Mouse (Mus musculus) midbrain, embryonic 12.5 days (tissue): ENCODE data around the gene Olfr56. TPM values are rescaled to one million over a fixed set of nuclear protein-coding genes. Genes with fewer than 3 reads are reported as not detected.
"Not testable (repeated sequence)": the region's sequence is repeated elsewhere in the genome, so short reads cannot be mapped to it uniquely, and the experiment has no call there.

ENCODE experiments used
- ATAC-seq: fragments of 200-750 bp; cut with Nextera tagmentation; 2 replicates; pipeline ENCODE4 v1.8.0; 2017; ENCODE audit warnings: low read depth, moderate TSS enrichment, moderate library complexity; ENCODE audit not compliant: low FRiP score
- H3K27ac ChIP-seq: fragments of 300-500 bp; sonication (generic); replicated peaks from 2 replicates; pipeline ENCODE4 v1.5.1; 2016; ENCODE audit warnings: mild to moderate bottlenecking
- H3K27me3 ChIP-seq: fragments of 300-500 bp; sonication (generic); 2 replicates; pipeline ENCODE4 v1.6.1; 2016; ENCODE audit warnings: mild to moderate bottlenecking
- H3K36me3 ChIP-seq: fragments of 300-500 bp; sonication (generic); 2 replicates; pipeline ENCODE4 v1.6.1; 2016
- H3K4me1 ChIP-seq: fragments of 300-500 bp; sonication (generic); 2 replicates; pipeline ENCODE4 v1.6.1; 2016
- H3K4me2 ChIP-seq: fragments of 300-500 bp; sonication (generic); replicated peaks from 2 replicates; pipeline ENCODE4 v1.6.1; 2016; ENCODE audit warnings: mild to moderate bottlenecking, moderate library complexity
- H3K4me3 ChIP-seq: fragments of 300-500 bp; sonication (generic); 2 replicates; pipeline ENCODE4 v1.5.1; 2016; ENCODE audit warnings: mild to moderate bottlenecking
- H3K9ac ChIP-seq: fragments of 300-500 bp; sonication (generic); replicated peaks from 2 replicates; pipeline ENCODE4 v1.6.1; 2016; ENCODE audit warnings: mild to moderate bottlenecking, moderate library complexity
- H3K9me3 ChIP-seq: fragments of 300-500 bp; sonication (generic); 2 replicates; pipeline ENCODE4 v1.6.1; 2016; ENCODE audit warnings: mild to moderate bottlenecking
- WGBS: fragments of 180-500 bp; shearing (Covaris S2); methylation state at CpG from one replicate; pipeline ENCODE4 v1.1.7; 2016; 5-methylcytosine and 5-hydroxymethylcytosine counted together
- polyA plus RNA-seq: library from polyadenylated mRNA; unstranded; fragments of >200 nt; fragmentation: Nextera tagmentation; extraction: Ambion mirVana; gene quantifications from 2 replicates; pipeline ENCODE4 v1.2.1, GENCODE M21; 2016

Gene Olfr56
- polyA plus RNA-seq, 1 experiment from 2014 or later, result not detected

GRCm38 (mm10) chr11:49063713-49064469, 85.2 kb downstream of the Olfr56 start, which contains the start of gene Tgtp2:
TSS of gene Tgtp2 (minus strand) at chr11:49064206.
- H3K27ac ChIP-seq, H3K9me3 ChIP-seq, H3K4me1 ChIP-seq, H3K9ac ChIP-seq, H3K27me3 ChIP-seq, H3K4me2 ChIP-seq, ATAC-seq, H3K4me3 ChIP-seq, H3K36me3 ChIP-seq: not testable (repeated sequence)
- WGBS, result 87% methylated on average over 5 of the region's 5 CpGs

- no peak overlapping the region for H3K4me2 ChIP-seq
- no peak overlapping the region for H3K27ac ChIP-seq
- 95% methylated on average over 1 of the region's 1 CpGs for WGBS
- no peaks in the 10 kb centered on the region for H3K9me3 ChIP-seq
- no peaks in the 10 kb centered on the region for H3K4me1 ChIP-seq
- no peak overlapping the region for H3K9ac ChIP-seq
- H3K4me3 ChIP-seq, result no peak overlapping the region
- ATAC-seq, result no peak
- H3K27me3 ChIP-seq, result no peaks in the 10 kb centered on the region
- no peaks in the 10 kb centered on the region for H3K36me3 ChIP-seq
These were observed 89.7 kb downstream of the Olfr56 start for GRCm38 (mm10) chr11:49068358-49068757.

GRCm38 (mm10) chr11:49076001-49076757, 97.5 kb downstream of the Olfr56 start, which contains the start of gene Ifi47:
TSS of gene Ifi47 (plus strand) at chr11:49076587.
- not testable (repeated sequence) for H3K9ac ChIP-seq, H3K36me3 ChIP-seq, H3K4me3 ChIP-seq, H3K27me3 ChIP-seq, H3K4me1 ChIP-seq, H3K27ac ChIP-seq, ATAC-seq, H3K4me2 ChIP-seq, H3K9me3 ChIP-seq
- WGBS, result 83% methylated on average over 6 of the region's 6 CpGs

GRCm38 (mm10) chr11:49077012-49077411, 98.3 kb downstream of the Olfr56 start:
- H3K4me1 ChIP-seq, result no peaks in the 10 kb centered on the region
- 82% methylated on average over 1 of the region's 1 CpGs for WGBS

DNA sequence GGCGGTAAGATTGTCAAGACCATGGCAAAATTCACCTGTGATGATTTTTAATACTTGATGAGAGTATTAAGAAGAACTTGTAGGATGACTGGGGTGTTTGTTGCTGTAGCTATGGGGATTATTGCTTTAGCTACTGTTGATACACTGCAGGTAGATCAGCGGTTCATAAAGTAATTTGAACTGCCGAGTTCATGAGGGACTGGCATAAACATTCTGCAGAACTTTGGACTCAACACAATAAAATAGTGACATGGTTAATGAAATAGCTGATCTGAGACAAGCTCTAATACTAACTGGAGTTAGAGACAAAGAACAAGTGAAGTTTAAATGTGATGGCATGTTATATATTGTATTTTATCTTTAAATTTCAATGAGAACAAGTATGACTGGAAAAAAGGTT, 100.0 kb downstream of the Olfr56 start:
- Histone ChIP-seq H3K36me3 (no peaks in the 10 kb centered on the region), H3K4me3 (no peak overlapping the region), H3K27ac (no peak overlapping the region), H3K4me1 (no peaks in the 10 kb centered on the region), H3K9me3 (no peaks in the 10 kb centered on the region), H3K27me3 (no peaks in the 10 kb centered on the region), H3K9ac (no peak overlapping the region), H3K4me2 (no peak overlapping the region)
- WGBS, result 93% methylated on average over 3 of the region's 3 CpGs
- ATAC-seq, result no peak

More at GRCm38 (mm10) chr11:49077012-49077411, 98.3 kb downstream of the Olfr56 start:
- no peak for ATAC-seq
- Histone ChIP-seq H3K27ac (no peak overlapping the region), H3K27me3 (no peaks in the 10 kb centered on the region), H3K36me3 (no peaks in the 10 kb centered on the region), H3K9ac (no peak overlapping the region), H3K4me2 (no peak overlapping the region), H3K4me3 (no peak overlapping the region), H3K9me3 (no peaks in the 10 kb centered on the region)

DNA sequence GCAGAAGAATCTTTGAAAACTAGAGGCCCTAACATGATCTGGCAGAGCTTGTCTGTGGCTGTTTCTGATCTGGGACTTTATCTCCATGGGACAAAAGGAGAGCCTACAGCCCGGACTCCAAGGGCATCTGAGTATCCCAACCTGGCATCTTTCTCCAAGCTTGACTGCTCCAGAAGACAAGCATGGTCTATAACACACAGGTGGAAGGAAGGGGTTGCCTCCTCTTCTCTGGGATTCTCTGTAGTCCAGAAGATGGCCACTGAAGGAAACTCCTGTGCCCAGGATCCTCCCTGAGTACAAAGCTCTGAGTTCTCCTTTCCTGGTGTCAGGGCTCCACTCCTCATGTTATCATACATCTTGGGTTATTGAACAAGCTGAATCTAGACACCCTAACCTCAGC, 101.9 kb downstream of the Olfr56 start:
- no peaks in the 10 kb centered on the region for H3K27me3 ChIP-seq
- ATAC-seq, result no peak
- no peaks in the 10 kb centered on the region for H3K4me1 ChIP-seq
- H3K27ac ChIP-seq, result no peak overlapping the region
- no peak overlapping the region for H3K4me3 ChIP-seq
- no peak overlapping the region for H3K4me2 ChIP-seq
- H3K9ac ChIP-seq, result no peak overlapping the region
- no peaks in the 10 kb centered on the region for H3K36me3 ChIP-seq
- 67% methylated on average over 1 of the region's 1 CpGs for WGBS
- no peaks in the 10 kb centered on the region for H3K9me3 ChIP-seq

GRCm38 (mm10) chr11:49081356-49081755, 102.7 kb downstream of the Olfr56 start:
- Histone ChIP-seq H3K4me2 (no peak overlapping the region), H3K4me1 (no peaks in the 10 kb centered on the region), H3K4me3 (no peak overlapping the region), H3K9ac (no peak overlapping the region), H3K36me3 (no peaks in the 10 kb centered on the region), H3K9me3 (no peaks in the 10 kb centered on the region), H3K27me3 (no peaks in the 10 kb centered on the region), H3K27ac (no peak overlapping the region)
- WGBS, result 82% methylated on average over 4 of the region's 4 CpGs
- ATAC-seq, result no peak

- Histone ChIP-seq H3K4me1 (no peaks in the 10 kb centered on the region), H3K36me3 (no peaks in the 10 kb centered on the region), H3K27ac (no peak overlapping the region), H3K9me3 (no peaks in the 10 kb centered on the region), H3K9ac (no peak overlapping the region), H3K4me2 (no peak overlapping the region), H3K4me3 (no peak overlapping the region), H3K27me3 (no peaks in the 10 kb centered on the region)
- WGBS, result 76% methylated on average over 3 of the region's 3 CpGs
- no peak for ATAC-seq
These were observed 103.2 kb downstream of the Olfr56 start for GRCm38 (mm10) chr11:49081886-49082285.

GRCm38 (mm10) chr11:49083146-49083545, 104.5 kb downstream of the Olfr56 start:
- Histone ChIP-seq H3K9me3 (no peaks in the 10 kb centered on the region), H3K4me1 (0 out of 2 replicates have a peak, but pooled peaks cover 2% of the 10 kb centered on the region), H3K4me2 (no peak overlapping the region), H3K27ac (no peak overlapping the region), H3K4me3 (no peak overlapping the region), H3K27me3 (no peaks in the 10 kb centered on the region), H3K9ac (no peak overlapping the region), H3K36me3 (no peaks in the 10 kb centered on the region)
- no peak for ATAC-seq
- 96% methylated on average over 1 of the region's 1 CpGs for WGBS

DNA sequence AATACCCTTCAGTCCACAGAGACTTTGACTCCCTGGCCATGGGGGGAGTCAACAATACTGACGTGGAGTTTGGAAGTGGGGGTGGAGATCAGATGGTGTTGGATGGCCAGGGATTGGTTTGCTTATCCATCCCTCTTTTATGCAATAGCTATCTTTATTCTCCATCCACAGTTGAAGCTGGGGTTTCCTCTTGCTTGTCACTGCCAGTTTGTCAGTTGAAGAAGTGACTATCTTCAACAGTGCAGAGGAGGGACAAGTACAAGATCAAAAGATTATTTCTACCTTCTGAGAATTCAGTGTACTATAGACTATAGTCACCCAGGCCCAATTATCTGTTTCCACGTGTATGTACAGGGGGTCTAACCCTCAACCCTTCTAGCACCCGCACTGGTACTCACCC, 105.1 kb downstream of the Olfr56 start:
- H3K9ac ChIP-seq, result no peak overlapping the region
- H3K27ac ChIP-seq, result no peak overlapping the region
- 0 out of 2 replicates have a peak, but pooled peaks cover 4% of the 10 kb centered on the region for H3K4me1 ChIP-seq
- H3K4me2 ChIP-seq, result no peak overlapping the region
- 80% methylated on average over 3 of the region's 3 CpGs for WGBS
- no peaks in the 10 kb centered on the region for H3K9me3 ChIP-seq
- no peaks in the 10 kb centered on the region for H3K27me3 ChIP-seq
- H3K36me3 ChIP-seq, result no peaks in the 10 kb centered on the region
- H3K4me3 ChIP-seq, result no peak overlapping the region
- ATAC-seq, result no peak

GRCm38 (mm10) chr11:49084385-49084784, 105.7 kb downstream of the Olfr56 start:
- Histone ChIP-seq H3K4me1 (0 out of 2 replicates have a peak, but pooled peaks cover 4% of the 10 kb centered on the region), H3K4me2 (no peak overlapping the region), H3K9me3 (no peaks in the 10 kb centered on the region), H3K27ac (no peak overlapping the region), H3K9ac (no peak overlapping the region), H3K27me3 (no peaks in the 10 kb centered on the region), H3K36me3 (no peaks in the 10 kb centered on the region), H3K4me3 (no peak overlapping the region)
- WGBS, result 81% methylated on average over 1 of the region's 1 CpGs
- ATAC-seq, result no peak

GRCm38 (mm10) chr11:49084875-49085274, 106.2 kb downstream of the Olfr56 start:
- no peak overlapping the region for H3K27ac ChIP-seq
- no peak overlapping the region for H3K4me3 ChIP-seq
- no peaks in the 10 kb centered on the region for H3K27me3 ChIP-seq
- WGBS, result 61% methylated on average over 3 of the region's 3 CpGs
- no peaks in the 10 kb centered on the region for H3K36me3 ChIP-seq
- H3K9ac ChIP-seq, result no peak overlapping the region
- H3K9me3 ChIP-seq, result no peaks in the 10 kb centered on the region
- no peak overlapping the region for H3K4me2 ChIP-seq
- 0 out of 2 replicates have a peak, but pooled peaks cover 4% of the 10 kb centered on the region for H3K4me1 ChIP-seq
- no peak for ATAC-seq
